Mouse (Mus musculus): ENCODE results near the gene Tmc4. TPM values are rescaled to one million over a fixed set of nuclear protein-coding genes. Genes with fewer than 3 reads are reported as not detected.
"Not testable (repeated sequence)": the region's sequence is repeated elsewhere in the genome, so short reads cannot be mapped to it uniquely, and the experiment has no call there.

The Tmc4 gene
- polyA plus RNA-seq, 1 experiment from 2014 or later: 4.3 TPM

DNA sequence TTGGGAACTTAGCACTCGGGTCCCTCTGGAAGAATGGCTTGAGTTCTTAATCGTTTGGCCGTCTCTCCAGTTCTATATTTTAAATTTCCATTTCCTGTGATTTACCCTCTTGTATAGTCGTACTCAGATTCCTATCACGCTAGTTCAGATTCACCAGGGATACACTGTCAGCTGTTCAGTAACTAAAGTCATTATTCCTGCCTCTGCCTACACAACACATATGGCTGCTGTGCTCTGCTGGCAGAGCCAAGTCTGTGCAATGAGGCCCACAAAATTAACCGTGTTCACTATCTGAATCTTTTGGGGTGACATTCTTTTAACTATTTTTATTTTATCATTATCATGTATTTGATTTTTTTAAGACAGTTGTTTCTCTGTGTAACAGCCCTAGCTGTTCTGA is 21.1 kb upstream of the Tmc4 start:
- DNase-seq (ENCODE audit: low spot score): no peak
- no peak overlapping the region for H3K27ac ChIP-seq (replicated peaks; ENCODE audit: low read depth, low read length)
- H3K4me1 ChIP-seq (ENCODE audit: control insufficient read depth, insufficient read depth, low read length): no peaks in the 10 kb centered on the region
- no peak for ATAC-seq (replicated peaks; ENCODE audit: insufficient number of reproducible peaks, low FRiP score, low TSS enrichment, low read depth)
- WGBS: 95% methylated on average over 6 of the region's 6 CpGs
- no peaks in the 10 kb centered on the region; the same call in none of the 2 replicates for H3K36me3 ChIP-seq (replicated peaks; ENCODE audit: control insufficient read depth, insufficient read depth, low read depth, low read length)
- H3K9ac ChIP-seq (replicated peaks; ENCODE audit: low read length): no peak overlapping the region
- no peak overlapping the region for H3K4me3 ChIP-seq (ENCODE audit: low read depth, low read length)
- no peaks in the 10 kb centered on the region for H3K27me3 ChIP-seq (ENCODE audit: control insufficient read depth, insufficient read depth, low read length)
- H3K4me2 ChIP-seq (ENCODE audit: low read depth, low read length): no peak overlapping the region
- H3K9me3 ChIP-seq (replicated peaks; ENCODE audit: control insufficient read depth, low read length): no peaks in the 10 kb centered on the region

DNA sequence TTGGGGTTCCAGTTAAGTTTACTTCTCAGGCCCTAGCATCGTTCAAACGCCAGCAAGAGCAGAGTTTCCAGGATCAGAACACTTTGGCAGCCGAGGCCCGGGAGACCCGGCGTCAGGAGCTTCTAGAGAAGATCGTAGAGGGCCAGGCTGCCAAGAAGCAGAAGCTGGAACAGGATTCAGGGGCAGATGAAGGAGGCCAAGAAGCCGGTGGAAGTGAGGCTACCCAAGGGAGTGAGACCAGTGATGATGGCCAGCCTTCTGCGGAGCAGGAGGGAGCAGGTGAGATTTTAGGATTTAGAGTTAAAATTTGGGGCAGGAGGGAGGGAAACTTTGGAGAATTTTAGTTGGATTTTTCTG is 17.6 kb upstream of the Tmc4 start:
- Histone ChIP-seq H3K4me3 (ENCODE audit: low read depth, low read length) (peak overlapping the region; percentile 70), H3K27ac (replicated peaks; ENCODE audit: low read depth, low read length) (peak overlapping the region; percentile 95; the same call in 1 of the 2 replicates), H3K9ac (replicated peaks; ENCODE audit: low read length) (peak overlapping the region; percentile 75), H3K4me2 (ENCODE audit: low read depth, low read length) (peak overlapping the region; percentile 81)
- not testable (repeated sequence) for H3K27me3 ChIP-seq (ENCODE audit: control insufficient read depth, insufficient read depth, low read length); DNase-seq (ENCODE audit: low spot score); H3K9me3 ChIP-seq (replicated peaks; ENCODE audit: control insufficient read depth, low read length); H3K36me3 ChIP-seq (replicated peaks; ENCODE audit: control insufficient read depth, insufficient read depth, low read depth, low read length); ATAC-seq (replicated peaks; ENCODE audit: insufficient number of reproducible peaks, low FRiP score, low TSS enrichment, low read depth); H3K4me1 ChIP-seq (ENCODE audit: control insufficient read depth, insufficient read depth, low read length)
- WGBS: 3% methylated on average over 9 of the region's 9 CpGs

DNA sequence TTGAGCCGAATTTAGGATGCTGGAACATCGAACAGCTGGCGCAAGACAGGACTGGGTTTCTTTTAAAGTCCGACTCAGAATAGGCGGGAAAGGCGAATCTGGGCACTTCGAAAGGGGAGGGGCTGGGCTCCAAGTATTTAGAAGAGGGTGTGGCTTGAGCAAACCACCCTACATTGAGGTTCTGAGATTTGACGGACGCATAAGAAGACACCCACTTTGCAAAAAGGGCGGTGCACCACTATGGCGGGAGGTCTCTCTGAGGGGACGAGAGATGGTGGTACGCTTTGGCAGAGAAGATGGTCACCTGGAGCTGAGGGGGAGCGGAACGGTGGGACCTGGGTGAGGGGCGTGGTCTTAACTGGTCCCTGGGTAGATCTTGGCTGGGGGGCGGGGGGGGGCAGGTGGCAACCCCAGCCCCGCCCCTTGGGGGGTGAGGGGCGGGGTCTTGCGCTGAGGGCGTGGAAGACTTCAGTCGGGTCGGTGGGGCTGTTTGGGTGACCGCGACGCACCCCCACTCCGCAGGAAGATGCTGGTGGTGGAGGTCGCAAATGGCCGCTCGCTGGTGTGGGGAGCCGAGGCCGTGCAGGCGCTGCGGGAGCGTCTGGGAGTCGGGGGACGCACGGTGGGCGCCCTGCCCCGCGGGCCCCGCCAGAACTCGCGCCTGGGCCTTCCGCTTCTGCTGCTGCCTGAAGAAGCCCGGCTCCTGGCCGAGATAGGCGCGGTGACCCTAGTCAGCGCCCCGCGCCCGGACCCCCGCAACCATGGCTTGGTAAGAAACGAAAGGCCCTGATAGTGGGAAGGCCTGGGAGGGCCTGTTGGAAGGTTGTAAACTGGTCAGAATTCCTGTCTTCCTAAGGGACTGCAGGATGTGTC is 17.0 kb upstream of the Tmc4 start:
- ATAC-seq (replicated peaks; ENCODE audit: insufficient number of reproducible peaks, low FRiP score, low TSS enrichment, low read depth) (peak; percentile 46), DNase-seq (ENCODE audit: low spot score) (peak; percentile 91)
- WGBS: under 1% methylated on average over 35 of the region's 55 CpGs

GRCm38 (mm10) chr7:3693809-3694075 is 16.4 kb upstream of the Tmc4 start:
- peak overlapping the region; percentile 95 for H3K27ac ChIP-seq (replicated peaks; ENCODE audit: low read depth, low read length)
- under 1% methylated on average over 18 of the region's 18 CpGs for WGBS
- H3K4me1 ChIP-seq (ENCODE audit: control insufficient read depth, insufficient read depth, low read length): no peaks in the 10 kb centered on the region
- no peaks in the 10 kb centered on the region; the same call in 1 of the 2 replicates for H3K36me3 ChIP-seq (replicated peaks; ENCODE audit: control insufficient read depth, insufficient read depth, low read depth, low read length)
- H3K9ac ChIP-seq (replicated peaks; ENCODE audit: low read length): peak overlapping the region; percentile 87
- no peaks in the 10 kb centered on the region for H3K27me3 ChIP-seq (ENCODE audit: control insufficient read depth, insufficient read depth, low read length)
- no peaks in the 10 kb centered on the region for H3K9me3 ChIP-seq (replicated peaks; ENCODE audit: control insufficient read depth, low read length)
- H3K4me2 ChIP-seq (ENCODE audit: low read depth, low read length): peak overlapping the region; percentile 81
- peak overlapping the region; percentile 70 for H3K4me3 ChIP-seq (ENCODE audit: low read depth, low read length)
- ATAC-seq (replicated peaks; ENCODE audit: insufficient number of reproducible peaks, low FRiP score, low TSS enrichment, low read depth) (no peak; the same call in 1 of the 2 replicates), DNase-seq (ENCODE audit: low spot score) (no peak)

More for the DNA sequence above, 17.0 kb upstream of the Tmc4 start:
- H3K9ac ChIP-seq (replicated peaks; ENCODE audit: low read length): peak overlapping the region; percentile 87
- H3K4me3 ChIP-seq (ENCODE audit: low read depth, low read length): peak overlapping the region; percentile 70
- peak overlapping the region; percentile 95 for H3K27ac ChIP-seq (replicated peaks; ENCODE audit: low read depth, low read length)
- H3K27me3 ChIP-seq (ENCODE audit: control insufficient read depth, insufficient read depth, low read length): no peaks in the 10 kb centered on the region
- H3K36me3 ChIP-seq (replicated peaks; ENCODE audit: control insufficient read depth, insufficient read depth, low read depth, low read length): no peaks in the 10 kb centered on the region; the same call in 1 of the 2 replicates
- no peaks in the 10 kb centered on the region for H3K9me3 ChIP-seq (replicated peaks; ENCODE audit: control insufficient read depth, low read length)
- H3K4me1 ChIP-seq (ENCODE audit: control insufficient read depth, insufficient read depth, low read length): no peaks in the 10 kb centered on the region
- H3K4me2 ChIP-seq (ENCODE audit: low read depth, low read length): peak overlapping the region; percentile 81

DNA sequence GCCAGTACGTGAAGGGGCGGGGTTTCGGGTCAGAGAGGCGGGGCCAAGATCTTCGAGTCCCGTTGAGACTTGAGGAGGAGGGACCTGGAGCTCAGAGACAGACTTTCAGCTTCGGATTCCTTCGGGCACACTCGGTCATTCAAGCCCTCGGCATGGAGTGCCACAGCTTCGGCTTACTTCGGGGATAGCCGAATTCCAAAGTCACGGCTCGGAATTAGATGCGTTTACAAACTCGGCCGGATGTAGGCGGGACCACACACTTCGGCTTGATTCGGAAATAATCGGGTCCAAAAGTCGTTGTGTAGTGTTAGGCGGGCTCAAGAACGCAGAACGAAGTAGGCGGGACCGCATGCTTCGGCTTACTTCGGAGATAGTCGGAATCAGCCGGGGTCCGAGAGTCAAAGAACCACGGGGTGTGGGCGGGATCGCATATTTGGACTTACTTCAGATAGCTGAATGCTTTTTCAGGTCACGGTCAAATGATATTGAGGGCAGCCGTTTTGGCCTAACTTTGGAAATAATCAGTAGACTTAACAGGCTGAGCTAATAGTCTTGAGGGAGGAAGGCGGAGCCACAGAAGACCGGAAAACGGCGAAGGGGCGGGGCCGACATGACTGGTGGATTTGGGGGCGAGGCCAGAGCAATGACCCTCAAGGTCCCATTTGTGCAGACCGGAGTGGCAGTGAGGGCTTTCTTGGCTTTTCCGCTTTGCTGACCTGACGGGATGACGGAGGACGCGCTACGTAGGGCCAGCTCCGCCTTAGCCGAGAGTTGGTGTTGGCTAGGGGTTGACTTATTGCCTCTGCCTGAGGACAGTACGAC is 15.8 kb upstream of the Tmc4 start, which contains the start of gene Mboat7:
TSS of gene Mboat7 (minus strand) at position 537 of the 822 bp plus-strand sequence.
- no peaks in the 10 kb centered on the region for H3K4me1 ChIP-seq (ENCODE audit: control insufficient read depth, insufficient read depth, low read length)
- DNase-seq (ENCODE audit: low spot score) (peak; percentile 98), ATAC-seq (replicated peaks; ENCODE audit: insufficient number of reproducible peaks, low FRiP score, low TSS enrichment, low read depth) (peak; percentile 88)
- H3K9me3 ChIP-seq (replicated peaks; ENCODE audit: control insufficient read depth, low read length): no peaks in the 10 kb centered on the region
- peak within 1 kb of the TSS; percentile 70 for H3K4me3 ChIP-seq (ENCODE audit: low read depth, low read length)
- under 1% methylated on average over 55 of the region's 55 CpGs for WGBS
- peak within 1 kb of the TSS; percentile 81 for H3K4me2 ChIP-seq (ENCODE audit: low read depth, low read length)
- H3K27me3 ChIP-seq (ENCODE audit: control insufficient read depth, insufficient read depth, low read length): no peaks in the 10 kb centered on the region
- no peaks in the 10 kb centered on the region; the same call in 1 of the 2 replicates for H3K36me3 ChIP-seq (replicated peaks; ENCODE audit: control insufficient read depth, insufficient read depth, low read depth, low read length)
- peak within 1 kb of the TSS; percentile 95 for H3K27ac ChIP-seq (replicated peaks; ENCODE audit: low read depth, low read length)
- peak within 1 kb of the TSS; percentile 87 for H3K9ac ChIP-seq (replicated peaks; ENCODE audit: low read length)

DNA sequence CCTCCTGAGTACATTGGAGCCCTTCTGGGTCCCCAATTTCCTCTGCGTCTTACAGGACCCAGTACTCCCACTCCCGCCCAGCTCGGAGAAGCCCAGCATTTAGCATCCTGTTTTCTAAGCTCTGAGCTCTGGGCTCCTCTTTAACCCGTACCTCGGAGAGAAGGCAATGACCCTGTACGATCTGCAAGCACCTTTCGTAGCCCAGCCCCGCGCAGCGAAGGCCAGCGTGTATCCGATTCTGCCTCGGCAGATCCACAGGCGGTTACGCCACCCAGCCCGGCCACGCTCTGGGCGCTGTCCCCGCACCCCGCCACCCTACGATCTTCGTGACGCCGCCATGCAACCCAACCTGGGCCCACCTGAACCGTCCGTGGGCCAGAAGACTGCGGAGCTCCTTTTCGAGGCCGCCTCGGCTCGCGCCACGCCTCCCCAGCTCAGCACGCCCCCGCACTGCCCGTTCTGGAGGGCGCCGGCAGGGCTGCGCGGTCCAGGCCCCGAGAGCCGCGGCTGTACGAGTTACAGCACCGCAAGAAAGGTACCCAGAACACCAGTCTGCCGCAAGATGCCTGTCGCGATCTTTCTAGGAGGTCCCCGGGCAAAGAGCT is 15.1 kb upstream of the Tmc4 start, which contains the start of gene Tsen34:
TSS of gene Tsen34 (plus strand) at position 482 of the 605 bp plus-strand sequence.
- ATAC-seq (replicated peaks; ENCODE audit: insufficient number of reproducible peaks, low FRiP score, low TSS enrichment, low read depth) (peak; percentile 72; the same call in 1 of the 2 replicates), DNase-seq (ENCODE audit: low spot score) (peak; percentile 25)
- under 1% methylated on average over 49 of the region's 49 CpGs for WGBS
- peak within 1 kb of the TSS; percentile 95 for H3K27ac ChIP-seq (replicated peaks; ENCODE audit: low read depth, low read length)
- H3K9ac ChIP-seq (replicated peaks; ENCODE audit: low read length): peak within 1 kb of the TSS; percentile 87
- H3K4me2 ChIP-seq (ENCODE audit: low read depth, low read length): peak within 1 kb of the TSS; percentile 81
- no peaks in the 10 kb centered on the region for H3K9me3 ChIP-seq (replicated peaks; ENCODE audit: control insufficient read depth, low read length)
- H3K4me3 ChIP-seq (ENCODE audit: low read depth, low read length): peak within 1 kb of the TSS; percentile 70
- no peaks in the 10 kb centered on the region; the same call in 1 of the 2 replicates for H3K36me3 ChIP-seq (replicated peaks; ENCODE audit: control insufficient read depth, insufficient read depth, low read depth, low read length)
- H3K27me3 ChIP-seq (ENCODE audit: control insufficient read depth, insufficient read depth, low read length): no peaks in the 10 kb centered on the region
- no peaks in the 10 kb centered on the region for H3K4me1 ChIP-seq (ENCODE audit: control insufficient read depth, insufficient read depth, low read length)

DNA sequence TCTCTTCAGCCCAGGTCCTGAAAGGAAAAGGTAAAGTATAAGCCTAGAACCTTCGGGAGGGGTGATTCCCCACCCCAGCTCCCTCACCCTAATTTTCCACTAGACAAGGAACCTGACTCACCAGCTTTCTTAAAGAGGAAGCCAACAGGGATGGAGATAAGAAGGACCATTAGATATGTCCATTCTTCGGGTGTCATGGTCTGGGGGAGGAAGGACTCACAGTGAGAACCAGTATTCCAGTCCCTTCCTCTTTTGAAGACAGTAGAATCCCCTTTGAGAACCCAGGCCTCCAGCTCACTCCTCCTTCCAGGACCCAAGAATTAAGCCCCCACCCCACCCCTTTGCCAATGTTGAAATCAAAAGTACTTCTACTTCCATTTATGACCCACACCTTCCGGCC is 14.6 kb upstream of the Tmc4 start:
- ATAC-seq (replicated peaks; ENCODE audit: insufficient number of reproducible peaks, low FRiP score, low TSS enrichment, low read depth) (no peak), DNase-seq (ENCODE audit: low spot score) (no peak)
- H3K27me3 ChIP-seq (ENCODE audit: control insufficient read depth, insufficient read depth, low read length): no peaks in the 10 kb centered on the region
- H3K9me3 ChIP-seq (replicated peaks; ENCODE audit: control insufficient read depth, low read length): no peaks in the 10 kb centered on the region
- peak overlapping the region; percentile 70 for H3K4me3 ChIP-seq (ENCODE audit: low read depth, low read length)
- H3K27ac ChIP-seq (replicated peaks; ENCODE audit: low read depth, low read length): no peak overlapping the region
- H3K4me2 ChIP-seq (ENCODE audit: low read depth, low read length): peak overlapping the region; percentile 81
- no peaks in the 10 kb centered on the region for H3K4me1 ChIP-seq (ENCODE audit: control insufficient read depth, insufficient read depth, low read length)
- 40% methylated on average over 3 of the region's 3 CpGs for whole genome bisulfite sequencing
- H3K9ac ChIP-seq (replicated peaks; ENCODE audit: low read length): peak overlapping the region; percentile 87
- H3K36me3 ChIP-seq (replicated peaks; ENCODE audit: control insufficient read depth, insufficient read depth, low read depth, low read length): no peaks in the 10 kb centered on the region; the same call in 1 of the 2 replicates

Data from embryonic facial prominence, embryonic 11.5 days (tissue).